Mouse (Mus musculus) embryo, embryonic 9.5 days (tissue): ENCODE results near the gene 4933406M09Rik.

Source experiments
- DNase-seq: peaks from one replicate; pipeline ENCODE4 v3.0.0-alpha.2; 2017; ENCODE audit errors: extremely low spot score

4933406M09Rik gene

DNA sequence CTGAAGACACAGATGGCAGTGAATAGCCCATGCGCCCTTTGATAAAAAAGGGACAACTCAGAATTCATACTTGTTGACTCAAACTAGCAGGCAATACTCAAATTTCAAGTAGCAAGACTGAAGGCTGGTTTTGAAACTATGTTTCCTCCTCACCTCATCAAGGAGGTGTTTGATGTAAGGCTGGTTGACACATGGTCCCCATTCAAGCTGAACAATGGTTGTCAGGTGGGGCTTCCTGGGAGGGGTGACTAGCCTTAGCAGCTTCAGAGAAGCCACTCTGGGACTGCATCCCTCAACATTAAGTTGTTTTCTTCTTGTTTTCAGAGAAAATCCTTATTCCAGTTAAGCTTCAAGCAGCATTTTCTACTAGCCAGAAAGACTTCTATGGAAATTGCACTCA is at the start of gene 4933406M09Rik:
Gene 4933406M09Rik, plus strand, starts transcription at position 275 of the 400 bp plus-strand sequence.
- no peak for DNase-seq

DNA sequence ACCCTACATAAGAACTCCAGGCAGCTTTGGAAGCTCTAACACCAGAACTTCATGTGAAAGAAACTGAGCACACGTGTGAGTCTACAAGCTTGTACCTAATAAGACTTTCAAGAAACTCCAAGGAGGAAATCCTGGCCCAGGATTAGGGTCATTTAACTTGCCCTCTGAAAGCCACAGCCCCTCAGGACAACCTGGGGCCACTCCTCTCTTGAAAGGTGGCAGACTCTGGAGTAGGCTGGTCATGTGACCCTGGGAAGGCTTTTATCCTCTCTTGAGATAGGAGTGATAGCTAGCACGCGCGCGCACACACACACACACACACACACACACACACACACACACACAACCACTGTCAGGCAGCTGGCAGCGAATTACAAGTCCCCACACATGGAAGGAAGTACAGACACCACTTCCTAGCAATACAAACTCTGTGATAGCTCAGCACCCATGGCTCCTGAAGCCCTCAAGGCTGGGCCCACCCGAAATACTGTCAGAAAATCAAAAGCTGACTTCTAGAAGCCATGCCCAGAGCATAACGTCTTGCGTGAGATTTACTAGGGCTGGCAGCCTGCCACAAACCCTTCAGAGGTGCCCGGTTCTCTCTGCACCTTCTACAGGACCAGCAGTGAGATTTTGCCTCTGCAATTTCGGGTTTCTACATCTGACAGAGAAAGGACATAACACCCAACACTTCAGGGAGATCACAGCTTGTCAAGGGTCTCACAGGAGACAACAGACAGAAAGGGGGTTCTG is 48.6 kb upstream of the 4933406M09Rik start:
- no peak for DNase-seq

DNA sequence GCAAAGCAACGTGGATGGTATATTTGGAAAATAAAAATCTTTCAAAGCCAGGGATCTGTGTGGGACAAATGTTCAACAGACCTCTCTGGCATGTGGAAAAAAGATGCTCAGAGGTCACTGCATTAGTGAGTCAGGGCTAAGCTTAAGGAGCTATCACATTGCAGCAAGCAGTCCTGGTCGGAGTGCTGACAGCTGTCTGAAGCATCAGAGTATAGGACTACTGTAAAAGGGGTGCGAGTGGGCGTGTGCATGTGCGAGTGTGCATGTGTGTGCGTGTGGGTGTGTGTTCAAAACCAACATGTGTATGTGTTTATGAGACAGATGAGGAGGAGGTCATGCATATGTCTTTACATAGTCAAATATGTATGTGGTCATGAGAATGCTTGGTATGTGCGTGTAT is 46.6 kb upstream of the 4933406M09Rik start:
- DNase-seq = no peak

- DNase-seq = no peak
Observed at GRCm38 (mm10) chr1:134339757-134340619, 45.8 kb upstream of the 4933406M09Rik start.

DNA sequence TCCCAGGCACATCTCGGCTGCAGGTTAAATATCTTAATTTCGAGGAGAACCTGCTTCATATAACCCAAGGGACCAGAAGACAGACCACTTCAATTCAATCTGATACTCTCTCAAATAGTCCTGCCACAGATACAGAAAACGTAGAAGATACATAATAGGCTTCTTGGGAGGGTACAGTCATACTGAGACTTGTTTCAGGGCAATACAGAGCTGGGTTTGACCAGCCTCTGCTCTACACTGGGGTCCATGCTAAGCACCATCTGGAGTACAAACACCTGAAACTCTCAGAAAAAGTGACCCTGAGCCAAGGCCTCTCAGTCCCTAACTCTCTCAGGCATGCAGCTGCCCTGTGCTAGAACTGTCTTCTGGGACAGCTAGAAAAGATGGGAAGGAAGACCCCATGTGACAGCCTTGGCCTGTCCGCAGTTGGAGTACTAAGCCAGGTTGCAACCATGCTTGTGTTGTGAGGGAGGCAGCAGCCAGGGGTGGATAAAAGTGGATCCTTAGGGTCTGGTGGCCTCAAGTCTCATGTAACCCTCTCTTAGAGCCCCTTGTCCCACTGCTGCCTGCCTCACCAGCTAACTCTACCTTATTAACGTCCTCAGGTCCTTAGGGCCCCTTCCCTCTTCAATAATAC is 44.0 kb upstream of the 4933406M09Rik start:
- no peak for DNase-seq

GRCm38 (mm10) chr1:134342278-134342664 is 43.5 kb upstream of the 4933406M09Rik start:
- DNase-seq = no peak

GRCm38 (mm10) chr1:134342781-134343310 is 42.9 kb upstream of the 4933406M09Rik start:
- no peak for DNase-seq

GRCm38 (mm10) chr1:134343567-134343966 is 42.2 kb upstream of the 4933406M09Rik start:
- no peak for DNase-seq

GRCm38 (mm10) chr1:134344005-134344950 is 41.5 kb upstream of the 4933406M09Rik start:
- peak; percentile 96 for DNase-seq

DNA sequence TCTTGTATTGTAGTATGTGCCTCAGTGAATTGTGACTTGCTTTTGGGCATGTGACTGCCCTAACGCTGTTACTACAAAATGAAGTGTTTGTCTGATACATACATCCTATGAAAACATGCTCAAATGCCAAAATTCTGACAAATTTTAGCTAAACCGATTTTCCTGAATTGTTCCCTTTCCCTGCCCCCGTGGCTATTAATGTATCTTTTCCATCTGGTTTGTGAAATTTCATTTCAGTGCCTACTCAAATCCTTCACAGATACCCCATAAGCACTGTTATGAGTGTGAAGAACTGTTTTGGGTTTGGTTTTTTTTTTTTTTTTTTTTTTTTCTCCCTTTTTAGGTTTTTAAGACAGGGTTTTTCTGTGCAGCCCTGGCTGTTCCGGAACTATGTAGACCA is 40.7 kb upstream of the 4933406M09Rik start:
- DNase-seq = no peak

DNA sequence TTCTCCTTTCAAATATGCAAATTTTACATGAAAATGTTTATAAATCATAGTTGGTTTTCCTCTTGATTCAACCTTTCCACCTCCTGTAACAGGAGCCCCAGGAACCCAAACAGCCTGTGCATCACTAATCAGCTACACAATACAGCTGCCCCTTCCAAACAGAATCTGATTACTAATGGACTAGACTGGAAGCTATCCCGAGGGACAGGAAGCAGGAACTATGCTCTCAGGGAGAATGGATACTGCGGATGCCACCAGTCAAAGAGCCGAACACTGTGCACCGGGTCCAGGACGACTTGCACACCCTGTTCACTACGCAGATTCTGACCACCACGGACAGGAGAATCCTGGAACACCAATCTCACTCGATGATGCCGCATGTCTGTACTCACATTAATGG is 37.9 kb upstream of the 4933406M09Rik start:
- no peak for DNase-seq

DNA sequence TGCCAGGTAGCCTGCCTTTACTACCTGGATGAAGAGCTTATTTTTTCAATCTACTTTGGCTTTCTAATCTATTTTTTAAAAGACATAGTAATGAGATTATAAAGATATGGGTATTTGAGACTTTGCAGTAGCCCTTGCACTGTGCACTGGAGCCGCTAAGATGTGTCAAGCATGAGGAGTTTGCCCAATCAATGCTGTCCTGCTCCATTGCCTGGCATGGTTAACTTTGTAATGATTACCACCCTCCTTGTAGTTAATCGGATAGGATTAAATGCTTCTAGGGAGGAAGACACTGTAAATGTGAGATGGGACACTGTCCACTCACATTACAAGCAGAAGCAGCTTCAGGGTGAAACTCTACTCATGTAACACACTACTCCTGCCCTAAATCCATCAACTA is 32.4 kb upstream of the 4933406M09Rik start:
- no peak for DNase-seq

DNA sequence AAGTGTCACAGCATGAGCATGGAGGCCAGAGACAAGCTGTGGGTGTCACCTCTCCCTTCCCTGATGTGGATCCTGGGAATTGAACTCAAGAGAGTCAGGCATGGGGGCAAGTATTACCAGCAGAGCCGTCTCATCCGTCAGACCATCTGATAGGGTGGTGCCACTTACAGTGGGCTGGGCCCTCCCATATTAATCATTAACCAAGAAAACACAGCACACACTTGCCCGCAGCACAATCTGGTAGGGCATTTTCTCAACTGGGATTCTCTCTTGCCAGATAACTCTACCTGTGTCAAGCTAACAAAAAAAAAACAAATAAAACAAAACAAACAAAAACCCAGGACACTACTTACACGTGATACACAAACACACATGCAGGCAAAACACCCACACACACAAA is 28.3 kb upstream of the 4933406M09Rik start:
- no peak for DNase-seq

DNA sequence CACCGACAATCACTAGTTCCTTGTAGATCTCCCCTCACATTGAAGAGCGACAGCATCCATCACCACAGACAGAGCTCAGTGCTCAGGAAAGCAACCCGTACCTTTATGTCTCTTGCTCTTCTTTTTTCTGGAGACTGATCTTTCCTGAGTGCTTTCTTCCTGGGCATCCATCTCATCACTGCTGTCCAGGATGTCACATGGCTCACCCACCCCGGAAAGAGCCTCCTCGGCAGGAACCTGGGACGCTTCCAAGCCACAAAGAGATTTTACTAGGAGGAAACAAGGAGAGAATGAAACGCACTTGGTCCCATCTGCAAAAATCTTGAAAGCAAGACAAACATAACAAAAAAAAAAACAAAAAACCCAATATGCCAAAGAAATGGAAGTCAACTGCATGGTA is 25.1 kb upstream of the 4933406M09Rik start:
- DNase-seq = no peak

- DNase-seq = no peak
Observed at GRCm38 (mm10) chr1:134361195-134361856, 24.4 kb upstream of the 4933406M09Rik start.

- DNase-seq = peak; percentile 96
Observed at GRCm38 (mm10) chr1:134361857-134362212, 23.9 kb upstream of the 4933406M09Rik start, which contains the start of gene Tmem183a. Tmem183a (minus strand) TSS chr1:134361979.

GRCm38 (mm10) chr1:134363194-134363593 is 22.5 kb upstream of the 4933406M09Rik start:
- no peak for DNase-seq

GRCm38 (mm10) chr1:134365491-134365890 is 20.2 kb upstream of the 4933406M09Rik start:
- DNase-seq = no peak

DNA sequence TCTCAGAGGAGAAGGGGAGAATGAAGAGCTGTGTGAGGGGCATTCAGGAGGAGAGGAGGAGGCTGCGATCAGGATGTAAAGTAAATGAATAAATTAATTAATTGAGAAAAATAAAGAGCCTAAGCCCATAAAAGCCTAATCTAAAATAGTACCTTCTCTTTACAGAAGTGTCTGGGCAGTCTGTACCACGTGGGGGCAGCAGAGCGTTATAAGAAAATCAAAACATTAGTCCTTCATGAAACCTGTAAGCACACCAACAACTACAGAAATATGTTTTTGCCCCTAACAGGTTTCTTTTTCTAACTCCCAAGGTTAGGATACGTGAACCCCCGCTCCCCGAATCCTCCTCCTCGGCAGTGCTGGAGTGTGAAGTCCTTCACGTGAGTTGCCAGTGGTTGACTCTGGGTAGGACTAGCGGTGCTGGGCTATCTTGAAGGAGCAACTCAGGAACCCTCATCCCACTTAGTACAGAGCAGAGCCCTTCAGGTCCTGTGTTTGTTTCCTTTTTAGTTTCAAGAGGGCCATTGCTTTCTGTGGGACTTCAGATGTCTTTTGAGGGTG is 16.9 kb upstream of the 4933406M09Rik start:
- DNase-seq = peak; percentile 28

DNA sequence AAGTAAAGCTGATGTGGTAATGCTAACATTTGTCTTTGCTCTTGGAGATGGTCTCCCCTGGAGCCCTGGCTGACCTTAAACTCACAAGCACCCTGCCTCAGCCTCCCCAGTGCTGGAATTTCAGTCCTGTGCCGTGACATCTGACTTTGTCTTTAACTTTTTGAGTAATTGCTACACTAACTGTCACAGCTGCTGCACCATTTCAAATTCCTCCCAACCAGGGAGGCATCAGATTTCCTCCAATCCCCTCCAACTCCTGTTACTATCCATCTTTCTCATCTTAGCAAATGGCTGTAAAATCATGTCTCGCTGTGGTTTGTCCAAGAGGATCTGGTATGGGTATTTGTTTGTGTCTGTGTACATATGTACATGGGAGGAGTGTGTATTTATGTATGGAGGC is 11.6 kb upstream of the 4933406M09Rik start:
- no peak for DNase-seq
